Mouse (Mus musculus) cerebellum, postnatal 25 days (tissue): Measurements from ENCODE around the gene Slc48a1.

Source experiments
- DNase-seq, 2 experiments: peaks; one replicate each; pipeline ENCODE4 v3.0.0; 2021; ENCODE audit warnings: mixed read lengths in 2 of 2

The Slc48a1 gene

GRCm38 (mm10) chr15:97808532-97808931 is 30.2 kb downstream of the Slc48a1 start:
- no peak for DNase-seq

- DNase-seq = no peak
Measured at GRCm38 (mm10) chr15:97809206-97809605, 30.9 kb downstream of the Slc48a1 start.

GRCm38 (mm10) chr15:97809942-97810341 is 31.6 kb downstream of the Slc48a1 start:
- DNase-seq = no peak

GRCm38 (mm10) chr15:97810399-97810798 is 32.1 kb downstream of the Slc48a1 start:
- no peak for DNase-seq

GRCm38 (mm10) chr15:97811307-97811706 is 33.0 kb downstream of the Slc48a1 start:
- DNase-seq = no peak

- DNase-seq = peak; percentile 84 to 90
Measured at GRCm38 (mm10) chr15:97812126-97812525, 33.8 kb downstream of the Slc48a1 start.

- DNase-seq = no peak
Measured at GRCm38 (mm10) chr15:97812875-97813274, 34.6 kb downstream of the Slc48a1 start.

GRCm38 (mm10) chr15:97813452-97814204 is 35.3 kb downstream of the Slc48a1 start:
- peak; percentile 89 to 90 for DNase-seq

GRCm38 (mm10) chr15:97814703-97815102 is 36.4 kb downstream of the Slc48a1 start:
- no peak for DNase-seq

GRCm38 (mm10) chr15:97815254-97815653 is 36.9 kb downstream of the Slc48a1 start:
- DNase-seq = no peak

- no peak for DNase-seq
Measured at GRCm38 (mm10) chr15:97816199-97816994, 38.1 kb downstream of the Slc48a1 start.

- DNase-seq = no peak
Measured at GRCm38 (mm10) chr15:97819937-97820336, 41.6 kb downstream of the Slc48a1 start.

GRCm38 (mm10) chr15:97821321-97821982 is 43.1 kb downstream of the Slc48a1 start:
- no peak for DNase-seq

GRCm38 (mm10) chr15:97821983-97822363 is 43.7 kb downstream of the Slc48a1 start:
- no peak for DNase-seq

- DNase-seq = no peak
Measured at GRCm38 (mm10) chr15:97822545-97823228, 44.4 kb downstream of the Slc48a1 start.

- no peak for DNase-seq
Measured at GRCm38 (mm10) chr15:97823479-97823878, 45.2 kb downstream of the Slc48a1 start.

- DNase-seq = peak in 1 of 2 experiments; percentile 19
Measured at GRCm38 (mm10) chr15:97824042-97824441, 45.7 kb downstream of the Slc48a1 start.

GRCm38 (mm10) chr15:97825071-97825940 is 47.0 kb downstream of the Slc48a1 start:
- DNase-seq = peak; percentile 45 to 59

GRCm38 (mm10) chr15:97825941-97826587 is 47.7 kb downstream of the Slc48a1 start:
- DNase-seq = no peak

GRCm38 (mm10) chr15:97826588-97827261 is 48.4 kb downstream of the Slc48a1 start:
- DNase-seq = no peak

- DNase-seq = no peak
Measured at GRCm38 (mm10) chr15:97827401-97827800, 49.1 kb downstream of the Slc48a1 start.
